Mouse (Mus musculus) forebrain, embryonic 14.5 days (tissue): Measurements from ENCODE around the gene Ftl1-ps1. TPM values are rescaled to one million over a fixed set of nuclear protein-coding genes. Genes with fewer than 3 reads are reported as not detected.
A peak's percentile ranks its signal among the peaks of the same experiment; 100 is the strongest.

Experiments
- ATAC-seq: fragments of 200-750 bp; cut with Nextera tagmentation; 2 replicates; pipeline ENCODE4 v1.8.0; 2017; ENCODE audit warnings: mild to moderate bottlenecking, moderate library complexity
- DNase-seq: peaks from one replicate; pipeline ENCODE4 v3.0.0-alpha.2; 2015; ENCODE audit warnings: low spot score
- H3K27ac ChIP-seq: fragments of 300-500 bp; sonication (generic); 2 replicates; pipeline ENCODE4 v1.5.1; 2014; ENCODE audit warnings: low read depth, mild to moderate bottlenecking, control low read depth, low read length, moderate library complexity
- H3K27me3 ChIP-seq: fragments of 300-500 bp; sonication (generic); replicated peaks from 2 replicates; pipeline ENCODE4 v1.6.1; 2014; ENCODE audit warnings: low read length, control low read depth, mixed read lengths; ENCODE audit not compliant: control insufficient read depth, insufficient read depth
- H3K36me3 ChIP-seq: fragments of 300-500 bp; sonication (generic); 2 replicates; pipeline ENCODE4 v1.6.1; 2014; ENCODE audit warnings: low read length, control low read depth; ENCODE audit not compliant: control insufficient read depth, insufficient read depth
- H3K4me1 ChIP-seq: fragments of 300-500 bp; sonication (generic); 2 replicates; pipeline ENCODE4 v1.6.1; 2014; ENCODE audit warnings: antibody characterized with exemption, low read length, control low read depth; ENCODE audit not compliant: control insufficient read depth, insufficient read depth
- H3K4me2 ChIP-seq: fragments of 300-500 bp; sonication (generic); 2 replicates; pipeline ENCODE4 v1.6.1; 2014; ENCODE audit warnings: mild to moderate bottlenecking, control low read depth, low read length
- H3K4me3 ChIP-seq: fragments of 300-500 bp; sonication (generic); 2 replicates; pipeline ENCODE4 v1.5.1; 2014; ENCODE audit warnings: low read depth, low read length, control low read depth
- H3K9ac ChIP-seq: fragments of 300-500 bp; sonication (generic); 2 replicates; pipeline ENCODE4 v1.6.1; 2014; ENCODE audit warnings: mild to moderate bottlenecking, low read length, control low read depth, moderate library complexity
- H3K9me3 ChIP-seq: fragments of 300-500 bp; sonication (generic); replicated peaks from 2 replicates; pipeline ENCODE4 v1.6.1; 2016; ENCODE audit warnings: low read length, control low read depth, mixed read lengths; ENCODE audit not compliant: control insufficient read depth
- WGBS: fragments of 180-500 bp; shearing (Covaris S2); extraction: QIAGEN DNeasy Blood & Tissue Kit; methylation state at CpG from one replicate; pipeline ENCODE4 v1.1.7; 2014; 5-methylcytosine and 5-hydroxymethylcytosine counted together
- microRNA counts: library from miRNA; unstranded; fragments of <30 nt; microRNA quantifications from one replicate; lab custom pipeline; 2016
- microRNA-seq: library from miRNA; unstranded; fragments of <30 nt; microRNA quantifications from one replicate; pipeline ENCODE4, GENCODE M21; 2016
- polyA plus RNA-seq: library from polyadenylated mRNA; unstranded; fragments of >200 nt; fragmentation: Nextera tagmentation; extraction: Ambion mirVana; gene quantifications from 2 replicates; pipeline ENCODE4 v1.2.1, GENCODE M21; 2014

Ftl1-ps1 gene
- polyA plus RNA-seq, 1 experiment from 2014 or later = 92.8 TPM

DNA sequence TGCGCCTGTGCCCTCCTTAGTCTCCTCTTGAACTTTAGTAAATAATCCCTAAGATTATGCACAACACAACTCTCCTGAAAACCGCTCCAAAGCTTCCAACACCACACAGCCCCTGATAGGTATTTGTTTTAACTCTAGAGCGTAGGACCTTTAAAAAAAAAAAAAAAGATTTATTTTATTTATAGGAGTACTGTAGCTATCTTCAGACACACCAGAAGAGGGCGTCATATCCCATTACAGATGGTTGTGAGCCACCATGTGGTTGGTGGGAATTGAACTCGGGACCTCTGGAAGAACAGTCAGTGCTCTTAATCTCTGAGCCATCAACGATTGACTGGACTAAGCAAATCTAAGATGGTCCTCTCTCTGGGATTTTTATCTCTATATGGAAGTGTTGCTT is 9.8 kb upstream of the Ftl1-ps1 start:
- H3K9ac ChIP-seq = no peak overlapping the region
- no peaks in the 10 kb centered on the region for H3K36me3 ChIP-seq
- H3K9me3 ChIP-seq = no peaks in the 10 kb centered on the region
- peak overlapping the region; percentile 59; the same call in 1 of the 2 replicates for H3K4me3 ChIP-seq
- H3K27me3 ChIP-seq = no peaks in the 10 kb centered on the region
- H3K4me1 ChIP-seq = peaks cover 3% of the 10 kb centered on the region; the same call in 1 of the 2 replicates
- DNase-seq = no peak
- H3K4me2 ChIP-seq = peak overlapping the region; percentile 56
- ATAC-seq = peak; percentile 6; the same call in 1 of the 2 replicates
- 75% methylated on average over 6 of the region's 6 CpGs for WGBS
- no peak overlapping the region for H3K27ac ChIP-seq

DNA sequence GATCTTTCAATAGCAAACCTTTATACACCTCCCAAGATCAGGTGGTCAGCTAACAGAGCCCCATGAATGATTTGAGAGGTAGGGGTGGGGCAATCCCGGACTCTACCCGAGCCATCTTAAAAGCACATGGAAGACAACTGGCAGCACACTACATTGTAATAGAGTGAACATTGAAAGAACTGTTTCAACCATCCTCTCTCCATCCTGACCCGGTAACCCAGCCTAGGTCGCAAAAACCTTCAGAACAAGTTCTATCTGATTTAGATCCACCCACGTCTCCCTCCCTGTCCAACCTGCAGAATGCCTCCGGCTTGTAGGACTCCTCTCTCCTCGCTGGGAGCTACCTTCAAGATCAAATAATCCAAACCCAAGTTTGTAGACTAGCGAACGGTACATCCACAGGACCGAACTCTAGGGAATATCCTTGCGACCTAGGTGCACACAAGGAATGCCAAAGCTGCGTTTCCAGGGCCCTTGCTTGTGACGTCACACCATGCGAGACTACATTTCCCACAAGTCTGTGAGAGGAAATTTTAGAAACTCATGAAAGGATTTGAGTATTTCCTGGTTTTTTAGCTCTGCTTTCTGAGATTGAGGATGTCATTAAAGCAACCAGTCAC is 9.0 kb upstream of the Ftl1-ps1 start, which contains the start of gene Zfp72:
Zfp72 (minus strand) TSS at position 466 of the 620 bp plus-strand sequence.
- no peaks in the 10 kb centered on the region for H3K36me3 ChIP-seq
- H3K4me1 ChIP-seq = peaks cover 3% of the 10 kb centered on the region; the same call in 1 of the 2 replicates
- H3K9me3 ChIP-seq = no peaks in the 10 kb centered on the region
- ATAC-seq (peak; percentile 96), DNase-seq (peak; percentile 91)
- H3K4me2 ChIP-seq = peak within 1 kb of the TSS; percentile 56
- peak within 1 kb of the TSS; percentile 70 for H3K9ac ChIP-seq
- H3K4me3 ChIP-seq = peak within 1 kb of the TSS; percentile 59
- WGBS = 2% methylated on average over 14 of the region's 14 CpGs
- H3K27ac ChIP-seq = no peak within 1 kb of the TSS
- no peaks in the 10 kb centered on the region for H3K27me3 ChIP-seq

DNA sequence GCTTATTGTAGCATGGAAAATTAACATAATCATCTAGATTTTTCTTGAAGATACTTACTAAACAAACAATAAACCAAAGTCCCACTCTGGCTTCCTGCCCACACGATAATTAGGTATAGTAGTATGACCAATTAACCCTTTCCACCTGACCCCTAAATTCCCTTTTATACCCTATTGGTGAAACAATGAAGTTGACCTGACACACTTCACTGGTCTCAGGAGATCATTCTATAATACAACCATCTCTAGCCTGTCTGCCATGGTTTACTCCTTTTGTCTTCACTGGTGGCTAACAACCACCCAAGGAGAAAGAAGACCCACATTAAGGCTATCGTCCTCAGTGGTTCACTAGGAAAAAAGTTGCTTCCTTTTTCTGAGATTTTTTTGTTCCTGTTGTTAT is 8.3 kb upstream of the Ftl1-ps1 start:
- Histone ChIP-seq H3K27ac (no peak overlapping the region), H3K4me3 (no peak overlapping the region), H3K9ac (no peak overlapping the region), H3K27me3 (no peaks in the 10 kb centered on the region), H3K4me1 (peaks cover 3% of the 10 kb centered on the region; the same call in 1 of the 2 replicates), H3K36me3 (no peaks in the 10 kb centered on the region), H3K9me3 (no peaks in the 10 kb centered on the region), H3K4me2 (no peak overlapping the region)
- DNase-seq = no peak
- ATAC-seq = peak; percentile 37
- 73% methylated on average over 2 of the region's 2 CpGs for WGBS

DNA sequence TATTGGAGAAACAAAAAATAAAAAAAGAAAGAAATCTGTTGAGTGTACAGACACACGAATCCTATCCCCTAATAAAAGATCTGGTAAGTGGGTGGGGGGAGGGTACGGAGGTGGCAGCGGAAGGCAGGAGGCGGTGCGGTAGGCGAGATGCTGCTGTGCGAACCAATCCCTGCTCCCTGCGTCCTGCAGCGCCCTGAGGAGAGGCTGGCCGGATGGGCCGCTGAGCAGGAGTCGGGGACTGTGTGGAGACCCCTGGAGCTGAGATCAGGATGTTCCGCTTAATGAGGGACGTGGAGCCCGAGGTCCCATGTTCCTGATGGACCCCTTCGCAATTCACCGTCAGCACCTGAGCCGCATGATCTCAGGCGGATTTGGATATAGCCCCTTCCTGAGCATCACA is 40.4 kb downstream of the Ftl1-ps1 start:
- H3K4me2 ChIP-seq = no peak overlapping the region
- WGBS = 33% methylated on average over 18 of the region's 19 CpGs
- peaks cover 19% of the 10 kb centered on the region for H3K9me3 ChIP-seq

More for the DNA sequence above, 40.4 kb downstream of the Ftl1-ps1 start:
- Histone ChIP-seq H3K4me1 (no peaks in the 10 kb centered on the region), H3K27ac (no peak overlapping the region), H3K4me3 (no peak overlapping the region), H3K27me3 (no peaks in the 10 kb centered on the region), H3K36me3 (no peaks in the 10 kb centered on the region), H3K9ac (no peak overlapping the region)
- ATAC-seq (no peak), DNase-seq (no peak)

MicroRNA genes within 50 kb of the gene (microRNA counts, 519-probe panel; counts per million panel counts)
- microRNA mmu-miR-692 (lab: Ali Mortazavi, UCI) = not detected

Small RNA genes lying within 50 kb of the gene (microRNA-seq; reads per million reads assigned to microRNA genes)
- not detected for gene Mir692-3

Other genes starting within 250 kb of the Ftl1-ps1 start
- gene Exoc3, start 191.0 kb upstream of the Ftl1-ps1 start, polyA plus RNA-seq = 134 and 138 TPM in 2 replicates
- 0.88 and 0.89 TPM in 2 replicates for gene Ahrr, start 107.4 kb upstream of the Ftl1-ps1 start, polyA plus RNA-seq
- gene Pdcd6, start 82.1 kb upstream of the Ftl1-ps1 start, polyA plus RNA-seq = 150 and 155 TPM in 2 replicates
- gene Sdha, start 49.4 kb upstream of the Ftl1-ps1 start, polyA plus RNA-seq = 167 and 188 TPM in 2 replicates
- gene Ccdc127, start 49.4 kb upstream of the Ftl1-ps1 start, polyA plus RNA-seq = 37.4 and 47.2 TPM in 2 replicates
- not detected in 2 replicates for gene Lrrc14b, start 35.7 kb upstream of the Ftl1-ps1 start, polyA plus RNA-seq
- 7.0 and 8.3 TPM in 2 replicates for gene Zfp72, start 8.9 kb upstream of the Ftl1-ps1 start, polyA plus RNA-seq
- gene Zfp825, start 94.3 kb downstream of the Ftl1-ps1 start, polyA plus RNA-seq = 15.2 and 18.0 TPM in 2 replicates
- 5.8 and 6.4 TPM in 2 replicates for gene Erap1, start 239.9 kb downstream of the Ftl1-ps1 start, polyA plus RNA-seq